Comparison of ENCODE assay signal across 25 mouse cellular contexts in the genomic region with DNA sequence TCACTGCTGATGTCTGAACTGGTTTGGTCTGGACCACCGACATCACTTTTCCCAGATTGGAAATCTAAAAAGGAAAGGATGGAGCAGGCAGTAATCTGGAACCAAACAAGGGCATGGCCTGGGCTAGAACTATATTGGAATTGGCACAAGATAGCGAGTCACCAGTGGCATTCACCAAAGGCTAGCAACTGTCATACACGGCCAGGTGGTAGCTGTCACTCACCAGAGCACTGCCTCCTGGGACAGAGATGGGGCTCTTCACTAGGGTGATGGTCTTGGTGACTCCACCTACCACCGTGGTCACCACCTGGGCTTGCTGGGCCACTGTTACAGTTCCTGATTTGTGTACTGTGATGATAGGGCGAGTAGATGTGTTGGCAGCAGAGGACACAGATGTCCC.
"Had no signal": no experiment of that assay in that cellular context is flagged by ENCODE, and none has a peak within 500 bp of the region (broad histone marks: within the 10 kb centered on the region; RNA-seq: fewer than 3 reads in every experiment).

No protein-coding gene starts in this region.

- H3K9ac ChIP-seq: embryonic facial prominence, embryonic 12.5 days; embryonic facial prominence, embryonic 13.5 days; embryonic facial prominence, embryonic 15.5 days; forebrain, embryonic 12.5 days; forebrain, embryonic 13.5 days; forebrain, embryonic 15.5 days; forebrain, postnatal 0 days had no signal

- DNase-seq: cerebellum, adult 2 months; cerebellum, adult 8-10 months; cerebellum, adult 9-10 months; cerebellum, adult 9-11 months; cerebellum, postnatal 10 days; cerebellum, postnatal 14 days; cerebellum, postnatal 25 days; cerebellum, postnatal 36 days; embryo, embryonic 11 days; forebrain, postnatal 0 days; gastrocnemius, postnatal 10 days; gastrocnemius, postnatal 14 days; gastrocnemius, postnatal 25 days; gastrocnemius, postnatal 36 days; heart, adult 18-20 months had no signal

- H3K4me1 ChIP-seq: embryonic facial prominence, embryonic 10.5 days; embryonic facial prominence, embryonic 12.5 days; embryonic facial prominence, embryonic 13.5 days; embryonic facial prominence, embryonic 15.5 days; forebrain, embryonic 10.5 days; forebrain, embryonic 12.5 days; forebrain, embryonic 13.5 days; forebrain, embryonic 15.5 days; heart, embryonic 10.5 days had no signal

- H3K27ac ChIP-seq: embryonic facial prominence, embryonic 10.5 days; embryonic facial prominence, embryonic 12.5 days; embryonic facial prominence, embryonic 13.5 days; embryonic facial prominence, embryonic 15.5 days; forebrain, embryonic 10.5 days; forebrain, embryonic 12.5 days; forebrain, embryonic 13.5 days; forebrain, embryonic 15.5 days; heart, embryonic 10.5 days had no signal

- H3K4me3 ChIP-seq: embryonic facial prominence, embryonic 10.5 days; embryonic facial prominence, embryonic 12.5 days; embryonic facial prominence, embryonic 13.5 days; embryonic facial prominence, embryonic 15.5 days; erythroblast, embryonic 14.5 days; forebrain, embryonic 10.5 days; forebrain, embryonic 12.5 days; forebrain, embryonic 13.5 days; forebrain, embryonic 15.5 days; heart, embryonic 10.5 days had no signal

- H3K27me3 ChIP-seq: embryonic facial prominence, embryonic 12.5 days; embryonic facial prominence, embryonic 13.5 days; embryonic facial prominence, embryonic 15.5 days; forebrain, embryonic 12.5 days; forebrain, embryonic 13.5 days; forebrain, embryonic 15.5 days had no signal
